Mouse (Mus musculus): ENCODE measurements at regions not wholly inside any gene's neighbourhood (a gene's known extent, or its start where the extent isn't known, plus 50 kb on each side); places are given as distances from the start of the nearest gene placed in this dataset.

- TF ChIP-seq POLR2A (IDR thresholded peaks at IDR 0.05; ENCODE audit: low read depth, low read length): no peak
- TF ChIP-seq CTCF (IDR thresholded peaks at IDR 0.05; ENCODE audit: borderline replicate concordance, insufficient read depth, low read length): no peak
These were observed 314.7 kb upstream of the Slc7a11 start for GRCm38 (mm10) chr3:50758106-50758505.

Measured in embryonic fibroblast, embryonic 13.5 days (primary cell).